Mouse (Mus musculus): ENCODE measurements around the gene Zfhx3. TPM values are rescaled to one million over a fixed set of nuclear protein-coding genes. Genes with fewer than 3 reads are reported as not detected.

The Zfhx3 gene
- polyA plus RNA-seq, 1 experiment from 2014 or later = 22.4 TPM

GRCm38 (mm10) chr8:108709441-108709840, 767.0 kb downstream of the Zfhx3 start:
- no peak overlapping the region; the same call in 1 of the 2 replicates for H3K4me3 ChIP-seq

GRCm38 (mm10) chr8:108709928-108710606, 767.6 kb downstream of the Zfhx3 start:
- peak overlapping the region; percentile 98 for H3K4me2 ChIP-seq
- no peak for ATAC-seq
- peak overlapping the region; percentile 50; the same call in 1 of the 2 replicates for H3K9ac ChIP-seq
- no peaks in the 10 kb centered on the region for H3K36me3 ChIP-seq (ENCODE audit: poor library complexity, severe bottlenecking)
- no peak overlapping the region for H3K4me3 ChIP-seq
- no peaks in the 10 kb centered on the region for H3K9me3 ChIP-seq (replicated peaks)
- peaks cover 79% of the 10 kb centered on the region for H3K4me1 ChIP-seq
- WGBS = 25% methylated on average over 13 of the region's 13 CpGs
- peak overlapping the region; percentile 68 for H3K27ac ChIP-seq
- H3K27me3 ChIP-seq = peaks cover 47% of the 10 kb centered on the region

More at GRCm38 (mm10) chr8:108709441-108709840, 767.0 kb downstream of the Zfhx3 start:
- Histone ChIP-seq H3K9ac (peak overlapping the region; percentile 51), H3K4me2 (peak overlapping the region; percentile 98), H3K36me3 (ENCODE audit: poor library complexity, severe bottlenecking) (no peaks in the 10 kb centered on the region), H3K27me3 (peaks cover 46% of the 10 kb centered on the region), H3K27ac (peak overlapping the region; percentile 48), H3K9me3 (replicated peaks) (no peaks in the 10 kb centered on the region), H3K4me1 (peaks cover 77% of the 10 kb centered on the region)
- ATAC-seq = no peak
- 50% methylated on average over 2 of the region's 2 CpGs for WGBS

- no peak for ATAC-seq
- Histone ChIP-seq H3K27ac (peak overlapping the region; percentile 57), H3K4me2 (peak overlapping the region; percentile 98), H3K27me3 (peaks cover 51% of the 10 kb centered on the region), H3K4me1 (peaks cover 86% of the 10 kb centered on the region), H3K9me3 (replicated peaks) (no peaks in the 10 kb centered on the region), H3K4me3 (no peak overlapping the region), H3K36me3 (ENCODE audit: poor library complexity, severe bottlenecking) (no peaks in the 10 kb centered on the region), H3K9ac (peak overlapping the region; percentile 59)
- 13% methylated on average over 8 of the region's 8 CpGs for WGBS
These were observed 768.4 kb downstream of the Zfhx3 start for GRCm38 (mm10) chr8:108710607-108711489.

- Histone ChIP-seq H3K9me3 (replicated peaks) (no peaks in the 10 kb centered on the region), H3K27ac (peak overlapping the region; percentile 57), H3K36me3 (ENCODE audit: poor library complexity, severe bottlenecking) (no peaks in the 10 kb centered on the region), H3K4me1 (peaks cover 92% of the 10 kb centered on the region), H3K4me2 (peak overlapping the region; percentile 98), H3K9ac (peak overlapping the region; percentile 59), H3K4me3 (no peak overlapping the region), H3K27me3 (peaks cover 56% of the 10 kb centered on the region)
- WGBS = 33% methylated on average over 5 of the region's 5 CpGs
- no peak for ATAC-seq
These were observed 769.0 kb downstream of the Zfhx3 start for GRCm38 (mm10) chr8:108711490-108711793.

- no peaks in the 10 kb centered on the region for H3K36me3 ChIP-seq (ENCODE audit: poor library complexity, severe bottlenecking)
- H3K9ac ChIP-seq = peak overlapping the region; percentile 59
- peak overlapping the region; percentile 98 for H3K4me2 ChIP-seq
- peaks cover 59% of the 10 kb centered on the region for H3K27me3 ChIP-seq
- no peaks in the 10 kb centered on the region for H3K9me3 ChIP-seq (replicated peaks)
- peaks cover 90% of the 10 kb centered on the region for H3K4me1 ChIP-seq
- ATAC-seq = no peak
- H3K4me3 ChIP-seq = peak overlapping the region; percentile 1; the same call in 1 of the 2 replicates
- H3K27ac ChIP-seq = peak overlapping the region; percentile 57
- WGBS = 23% methylated on average over 14 of the region's 14 CpGs
These were observed 769.6 kb downstream of the Zfhx3 start for GRCm38 (mm10) chr8:108712001-108712411.

- Histone ChIP-seq H3K9ac (peak overlapping the region; percentile 59), H3K4me2 (peak overlapping the region; percentile 98), H3K9me3 (replicated peaks) (no peaks in the 10 kb centered on the region), H3K27ac (peak overlapping the region; percentile 90), H3K36me3 (ENCODE audit: poor library complexity, severe bottlenecking) (no peaks in the 10 kb centered on the region), H3K4me3 (0 out of 2 replicates have a peak overlapping the region, but pooled peaks have one; percentile 1), H3K27me3 (peaks cover 60% of the 10 kb centered on the region), H3K4me1 (peaks cover 90% of the 10 kb centered on the region)
- WGBS = 39% methylated on average over 4 of the region's 4 CpGs
- ATAC-seq = no peak
These were observed 770.2 kb downstream of the Zfhx3 start for GRCm38 (mm10) chr8:108712607-108713006.

- Histone ChIP-seq H3K9ac (peak overlapping the region; percentile 88), H3K4me2 (peak overlapping the region; percentile 98), H3K27ac (peak overlapping the region; percentile 90), H3K36me3 (ENCODE audit: poor library complexity, severe bottlenecking) (no peaks in the 10 kb centered on the region), H3K9me3 (replicated peaks) (no peaks in the 10 kb centered on the region), H3K4me1 (peaks cover 89% of the 10 kb centered on the region), H3K4me3 (peak overlapping the region; percentile 71), H3K27me3 (peaks cover 69% of the 10 kb centered on the region)
- ATAC-seq = no peak
- WGBS = 12% methylated on average over 19 of the region's 19 CpGs
These were observed 771.1 kb downstream of the Zfhx3 start for GRCm38 (mm10) chr8:108713346-108714142.

GRCm38 (mm10) chr8:108714143-108714635, 771.7 kb downstream of the Zfhx3 start:
- ATAC-seq = peak; percentile 12; the same call in 1 of the 2 replicates
- Histone ChIP-seq H3K4me1 (peaks cover 88% of the 10 kb centered on the region), H3K36me3 (ENCODE audit: poor library complexity, severe bottlenecking) (no peaks in the 10 kb centered on the region), H3K27ac (peak overlapping the region; percentile 90), H3K9ac (peak overlapping the region; percentile 88), H3K27me3 (peaks cover 73% of the 10 kb centered on the region), H3K9me3 (replicated peaks) (no peaks in the 10 kb centered on the region), H3K4me2 (peak overlapping the region; percentile 98), H3K4me3 (peak overlapping the region; percentile 71)
- WGBS = 2% methylated on average over 21 of the region's 21 CpGs

- no peaks in the 10 kb centered on the region for H3K9me3 ChIP-seq (replicated peaks)
- peak overlapping the region; percentile 71 for H3K4me3 ChIP-seq
- peak overlapping the region; percentile 88 for H3K9ac ChIP-seq
- ATAC-seq = peak; percentile 82
- peak overlapping the region; percentile 98 for H3K4me2 ChIP-seq
- H3K27ac ChIP-seq = peak overlapping the region; percentile 90
- peaks cover 76% of the 10 kb centered on the region for H3K27me3 ChIP-seq
- no peaks in the 10 kb centered on the region for H3K36me3 ChIP-seq (ENCODE audit: poor library complexity, severe bottlenecking)
- WGBS = under 1% methylated on average over 53 of the region's 84 CpGs
- peaks cover 83% of the 10 kb centered on the region for H3K4me1 ChIP-seq
These were observed 772.4 kb downstream of the Zfhx3 start for GRCm38 (mm10) chr8:108714636-108715415.

GRCm38 (mm10) chr8:108715416-108715948, 773.0 kb downstream of the Zfhx3 start:
- Histone ChIP-seq H3K9ac (peak overlapping the region; percentile 88), H3K27me3 (peaks cover 82% of the 10 kb centered on the region), H3K27ac (peak overlapping the region; percentile 90), H3K4me1 (peaks cover 83% of the 10 kb centered on the region), H3K9me3 (replicated peaks) (no peaks in the 10 kb centered on the region), H3K36me3 (ENCODE audit: poor library complexity, severe bottlenecking) (no peaks in the 10 kb centered on the region), H3K4me2 (peak overlapping the region; percentile 98), H3K4me3 (peak overlapping the region; percentile 71)
- 14% methylated on average over 11 of the region's 11 CpGs for WGBS
- ATAC-seq = no peak

Measured in forebrain, embryonic 13.5 days (tissue).